Mouse (Mus musculus) MEL (cell line): Measurements from ENCODE around the gene Map3k9. TPM values are rescaled to one million over a fixed set of nuclear protein-coding genes. Genes with fewer than 3 reads are reported as not detected.

Source experiments
- DNase-seq: peaks from one replicate; pipeline ENCODE4 v3.0.0; 2011; ENCODE audit warnings: low read depth, low spot score
- H3K27ac ChIP-seq: 2 replicates; pipeline ENCODE4 v1.5.1; 2012; ENCODE audit warnings: low read depth, mild to moderate bottlenecking, control low read depth, low read length, moderate library complexity; ENCODE audit not compliant: control insufficient read depth
- H3K27me3 ChIP-seq, 2 experiments: fragments of 150-350 bp in 1 of 2; sonication (generic) in 1 of 2; 2 replicates each; pipeline ENCODE4 v1.6.1; 2012; ENCODE audit warnings: low read length in 2 of 2, mild to moderate bottlenecking in 2 of 2, improper control_type of control experiment in 1 of 2, moderate library complexity in 1 of 2; ENCODE audit not compliant: insufficient read depth in 2 of 2, control insufficient read depth in 1 of 2
- H3K36me3 ChIP-seq, 2 experiments: 2 replicates each; pipeline ENCODE4 v1.6.1; 2012 to 2014; ENCODE audit warnings: low read length in 2 of 2, improper control_type of control experiment in 1 of 2, inconsistent platforms in 1 of 2, mild to moderate bottlenecking in 1 of 2; ENCODE audit not compliant: insufficient read depth in 2 of 2, control insufficient read depth in 1 of 2
- H3K4me1 ChIP-seq, 2 experiments: fragments of 150-350 bp in 1 of 2; sonication (generic) in 1 of 2; 2 replicates each; pipeline ENCODE4 v1.6.1; 2012; ENCODE audit warnings: low read length in 2 of 2, improper control_type of control experiment in 1 of 2, mild to moderate bottlenecking in 1 of 2; ENCODE audit not compliant: insufficient read depth in 2 of 2, control insufficient read depth in 1 of 2
- H3K4me3 ChIP-seq, 2 experiments: fragments of 150-350 bp in 1 of 2; sonication (generic) in 1 of 2; 2 replicates each; pipeline ENCODE4 v1.5.1; 2012; ENCODE audit warnings: low read depth in 2 of 2, low read length in 2 of 2, mild to moderate bottlenecking in 2 of 2, moderate library complexity in 2 of 2, control low read depth in 1 of 2, improper control_type of control experiment in 1 of 2; ENCODE audit not compliant: control insufficient read depth in 1 of 2, insufficient read depth in 1 of 2
- H3K79me2 ChIP-seq: 2 replicates; pipeline ENCODE4 v1.6.1; 2012; ENCODE audit warnings: mild to moderate bottlenecking, low read length, moderate library complexity; ENCODE audit not compliant: control insufficient read depth, poor library complexity, insufficient read depth
- H3K9ac ChIP-seq: 2 replicates; pipeline ENCODE4 v1.6.1; 2012; ENCODE audit warnings: low read depth, mild to moderate bottlenecking, control low read depth, low read length, moderate library complexity; ENCODE audit not compliant: control insufficient read depth, poor library complexity, severe bottlenecking
- H3K9me3 ChIP-seq: fragments of 150-350 bp; sonication (generic); replicated peaks from 2 replicates; pipeline ENCODE4 v1.6.1; 2012; ENCODE audit warnings: mild to moderate bottlenecking, low read length, improper control_type of control experiment, moderate library complexity; ENCODE audit not compliant: insufficient read depth
- CHD2 ChIP-seq: IDR thresholded peaks from 2 replicates; pipeline ENCODE4 v1.6.1; 2011; ENCODE audit warnings: low read length, improper control_type of control experiment
- EP300 ChIP-seq, 2 experiments: IDR thresholded peaks; 2 replicates each; pipeline ENCODE4 v1.6.1; 2011; ENCODE audit warnings: improper control_type of control experiment in 2 of 2, low read length in 2 of 2, low read depth in 1 of 2, mild to moderate bottlenecking in 1 of 2
- GABPA ChIP-seq: IDR thresholded peaks from 2 replicates; pipeline ENCODE4 v1.6.1; 2012; ENCODE audit warnings: low read depth, mild to moderate bottlenecking, inconsistent platforms, low read length, improper control_type of control experiment, moderate library complexity
- HCFC1 ChIP-seq: IDR thresholded peaks from 2 replicates; pipeline ENCODE4 v1.6.1; 2012; ENCODE audit warnings: low read depth, mild to moderate bottlenecking, inconsistent platforms, low read length, improper control_type of control experiment, moderate library complexity
- JUND ChIP-seq: IDR thresholded peaks from 2 replicates; pipeline ENCODE4 v1.6.1; 2011; ENCODE audit warnings: low read depth, mild to moderate bottlenecking, improper control_type of control experiment, low read length
- MAFK ChIP-seq: IDR thresholded peaks from 2 replicates; pipeline ENCODE4 v1.6.1; 2011; ENCODE audit warnings: low read depth, mild to moderate bottlenecking, low read length, improper control_type of control experiment, borderline replicate concordance
- MAX ChIP-seq: IDR thresholded peaks from 2 replicates; pipeline ENCODE4 v1.6.1; 2011; ENCODE audit warnings: low read length, improper control_type of control experiment
- MXI1 ChIP-seq: IDR thresholded peaks from 2 replicates; pipeline ENCODE4 v1.6.1; 2011; ENCODE audit warnings: mild to moderate bottlenecking, low read depth, low read length, improper control_type of control experiment
- POLR2AphosphoS2 ChIP-seq: IDR thresholded peaks from 2 replicates; pipeline ENCODE4 v1.6.1; 2011; ENCODE audit warnings: low read length, improper control_type of control experiment
- POLR2AphosphoS5 ChIP-seq: IDR thresholded peaks from 2 replicates; pipeline ENCODE4 v1.6.1; 2012; ENCODE audit warnings: low read depth, borderline replicate concordance, mild to moderate bottlenecking, inconsistent platforms, low read length, moderate library complexity, mixed read lengths
- SIN3A ChIP-seq: IDR thresholded peaks from 2 replicates; pipeline ENCODE4 v1.6.1; 2012; ENCODE audit warnings: low read length, improper control_type of control experiment, inconsistent platforms
- TBP ChIP-seq: IDR thresholded peaks from 2 replicates; pipeline ENCODE4 v1.8.0; 2011; ENCODE audit warnings: low read depth, low read length, improper control_type of control experiment
- TCF12 ChIP-seq: IDR thresholded peaks from 2 replicates; pipeline ENCODE4 v1.6.1; 2014; ENCODE audit warnings: low read depth, mild to moderate bottlenecking, inconsistent platforms, low read length, improper control_type of control experiment, moderate library complexity
- USF1 ChIP-seq: IDR thresholded peaks from 2 replicates; pipeline ENCODE4 v1.6.1; 2014; ENCODE audit warnings: low read depth, mild to moderate bottlenecking, inconsistent platforms, low read length, improper control_type of control experiment, moderate library complexity
- ZNF384 ChIP-seq: IDR thresholded peaks from 2 replicates; pipeline ENCODE4 v1.6.1; 2012; ENCODE audit warnings: low read depth, mild to moderate bottlenecking, inconsistent platforms, low read length, improper control_type of control experiment
- polyA plus RNA-seq, 2 experiments: library from polyadenylated mRNA; stranded (reverse) in 1 of 2; unstranded in 1 of 2; fragments of >175 nt in 1 of 2; fragments of >200 nt in 1 of 2; gene quantifications; 2 replicates each; pipeline versions ENCODE4 v1.2.1 to v1.2.4; 2012; ENCODE audit warnings: low replicate concordance in 2 of 2, low read depth in 1 of 2; ENCODE audit not compliant: insufficient read length in 2 of 2, insufficient read depth in 1 of 2, missing spikeins in 1 of 2
- total RNA-seq: library from RNA; depleted of rRNA; stranded (reverse); fragments of 300-350 nt; gene quantifications from 2 replicates; pipeline ENCODE4 v1.2.3, GENCODE M21; 2012

The Map3k9 gene
- total and polyA plus RNA-seq, 3 experiments = not detected

GRCm38 (mm10) chr12:81691177-81691730 is 89.7 kb downstream of the Map3k9 start:
- no peaks in the 10 kb centered on the region for H3K9me3 ChIP-seq
- H3K4me1 ChIP-seq = no peaks in the 10 kb centered on the region
- TF ChIP-seq ZNF384 (no peak), TCF12 (no peak), MXI1 (no peak), HCFC1 (no peak), GABPA (no peak), JUND (no peak), POLR2AphosphoS5 (no peak), CHD2 (no peak), TBP (no peak), EP300 (IDR thresholded peaks at IDR 0.05; ENCODE audit: low read depth in 1 of 2, low read length in 2 of 2) (no peak), MAFK (no peak), MAX (no peak)
- DNase-seq = no peak
- no peak overlapping the region for H3K9ac ChIP-seq
- H3K4me3 ChIP-seq = no peak overlapping the region
- H3K27ac ChIP-seq = no peak overlapping the region
- no peaks in the 10 kb centered on the region for H3K79me2 ChIP-seq
- H3K27me3 ChIP-seq = peaks cover 0 to 5% of the 10 kb centered on the region in 2 experiments; a peak in 2 of 4 replicates
- H3K36me3 ChIP-seq = no peaks in the 10 kb centered on the region

DNA sequence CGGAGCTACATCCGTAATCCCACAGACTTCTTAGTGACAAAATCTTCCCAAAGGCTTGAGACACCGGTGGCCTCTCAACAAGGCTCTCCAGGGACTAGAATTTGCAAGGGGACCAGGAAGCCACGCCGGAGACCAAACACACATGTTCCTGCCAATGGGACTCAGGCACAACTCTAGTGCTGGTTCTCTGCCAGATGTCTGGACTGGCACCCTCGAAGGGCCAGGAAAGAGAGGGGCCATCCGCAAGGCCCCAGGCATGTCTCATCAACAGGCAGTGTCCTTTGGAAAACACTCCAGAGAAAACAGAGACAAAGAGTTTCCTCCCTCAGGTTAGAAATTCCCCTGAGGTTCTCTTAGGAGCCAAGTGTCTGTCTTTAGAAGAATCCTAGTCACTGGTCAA is 90.2 kb downstream of the Map3k9 start:
- no peak for TF ChIP-seq POLR2AphosphoS2
- TF ChIP-seq USF1 = no peak
- no peaks in the 10 kb centered on the region for H3K36me3 ChIP-seq
- H3K4me3 ChIP-seq = no peak overlapping the region
- H3K9ac ChIP-seq = no peak overlapping the region
- no peaks in the 10 kb centered on the region for H3K4me1 ChIP-seq
- H3K27me3 ChIP-seq = peaks cover 0 to 5% of the 10 kb centered on the region in 2 experiments; a peak in 2 of 4 replicates
- H3K9me3 ChIP-seq = no peaks in the 10 kb centered on the region
- H3K79me2 ChIP-seq = no peaks in the 10 kb centered on the region
- H3K27ac ChIP-seq = no peak overlapping the region
- no peak for DNase-seq

- no peak overlapping the region for H3K4me3 ChIP-seq
- TF ChIP-seq SIN3A = no peak
- TF ChIP-seq, all 39 proteins: peak for 0
- no peak for DNase-seq
- Histone ChIP-seq H3K9ac (no peak overlapping the region), H3K27ac (no peak overlapping the region), H3K27me3 (peaks cover 0 to 1% of the 10 kb centered on the region in 2 experiments; a peak in 2 of 4 replicates), H3K36me3 (no peaks in the 10 kb centered on the region), H3K4me1 (no peaks in the 10 kb centered on the region), H3K9me3 (no peaks in the 10 kb centered on the region), H3K79me2 (no peaks in the 10 kb centered on the region)
Observed at GRCm38 (mm10) chr12:81690111-81690510, 90.9 kb downstream of the Map3k9 start.
